Mouse (Mus musculus): ENCODE measurements around the gene Casp6. TPM values are rescaled to one million over a fixed set of nuclear protein-coding genes. Genes with fewer than 3 reads are reported as not detected.
A peak's percentile ranks its signal among the peaks of the same experiment; 100 is the strongest.

The Casp6 gene
- total and polyA plus RNA-seq, 3 experiments: 10.5 to 31.7 (median 15.3) TPM

- TF ChIP-seq MEF2A (IDR thresholded peaks at IDR 0.05; ENCODE audit: borderline replicate concordance, low read depth, low read length) (no peak), CHD1 (IDR thresholded peaks at IDR 0.05; ENCODE audit: low read depth, low read length) (no peak), MAZ (IDR thresholded peaks at IDR 0.05; ENCODE audit: low read depth, low read length) (no peak), USF2 (conservative IDR thresholded peaks at IDR 0.05; ENCODE audit: low read depth, low read length) (no peak), MXI1 (IDR thresholded peaks at IDR 0.05; ENCODE audit: low read depth, low read length) (no peak; the same call in 1 of the 2 replicates)
Observed at GRCm38 (mm10) chr3:129879131-129879757, 22.0 kb upstream of the Casp6 start (continued).

GRCm38 (mm10) chr3:129879913-129880312, 21.3 kb upstream of the Casp6 start:
- Histone ChIP-seq H3K27me3 (replicated peaks) (no peaks in the 10 kb centered on the region), H3K4me1 (ENCODE audit: control insufficient read depth in 1 of 2, insufficient read depth in 2 of 2) (peaks cover 19 to 46% of the 10 kb centered on the region in 2 experiments; a peak in 3 of 4 replicates), H3K36me3 (replicated peaks in 1 of 2; ENCODE audit: control insufficient read depth in 1 of 2, insufficient read depth in 1 of 2, low read length in 1 of 2) (peaks cover 0 to 16% of the 10 kb centered on the region in 2 experiments), H3K9me3 (replicated peaks; ENCODE audit: low read length) (no peaks in the 10 kb centered on the region), H3K4me2 (ENCODE audit: insufficient read depth, low read depth, poor library complexity, severe bottlenecking) (peak overlapping the region; percentile 79), H3K79me2 (replicated peaks; ENCODE audit: control insufficient read depth, extremely low read depth, insufficient read depth, poor library complexity, severe bottlenecking) (peaks cover 7% of the 10 kb centered on the region; the same call in 1 of the 2 replicates), H3K9ac (ENCODE audit: insufficient read depth, low read depth) (peak overlapping the region; percentile 87; the same call in 1 of the 2 replicates), H3K4me3 (replicated peaks in 1 of 3; ENCODE audit: low read depth in 2 of 3, low read length in 2 of 3, poor library complexity in 1 of 3) (peak overlapping the region in 2 of 3 experiments; percentile 58 to 80), H3K27ac (ENCODE audit: insufficient read depth, low read depth) (no peak overlapping the region)
- in situ Hi-C loops (cut with MboI; ENCODE audit: low pct_ligation_motif_present, low pct_unique_long_range_greater_than_20kb, low sequenced_read_pairs): no loop called here
- DNase-seq (ENCODE audit: extremely low read depth): no peak
- no peak for TF ChIP-seq POLR2AphosphoS2 (IDR thresholded peaks at IDR 0.05; ENCODE audit: low read depth, low read length)
- no peak for TF ChIP-seq MAFK (IDR thresholded peaks at IDR 0.05; ENCODE audit: insufficient replicate concordance, low read length)
- peak; percentile 57; the same call in 1 of the 2 replicates for TF ChIP-seq ZKSCAN1 (IDR thresholded peaks at IDR 0.05; ENCODE audit: borderline replicate concordance, low read depth, low read length)
- TF ChIP-seq E2F4 (IDR thresholded peaks at IDR 0.05; ENCODE audit: insufficient replicate concordance, low read depth, low read length): no peak
- no peak for TF ChIP-seq TBP (conservative IDR thresholded peaks at IDR 0.05; ENCODE audit: low read depth, low read length)
- no peak for TF ChIP-seq ELF1 (IDR thresholded peaks at IDR 0.05; ENCODE audit: low read depth, low read length)
- dilution Hi-C loops (cut with MboI; ENCODE audit: extremely low pct_ligation_motif_present, extremely low pct_unique_long_range_greater_than_20kb, low sequenced_read_pairs): no loop called here

- no peak overlapping the region for H3K27ac ChIP-seq (ENCODE audit: insufficient read depth, low read depth)
- peak overlapping the region in 1 of 3 experiments; percentile 22 for H3K4me3 ChIP-seq (replicated peaks in 1 of 3; ENCODE audit: low read depth in 2 of 3, low read length in 2 of 3, poor library complexity in 1 of 3)
- H3K9me3 ChIP-seq (replicated peaks; ENCODE audit: low read length): no peaks in the 10 kb centered on the region
- TF ChIP-seq TCF12 (IDR thresholded peaks at IDR 0.05; ENCODE audit: low read depth, low read length) (no peak), ZKSCAN1 (IDR thresholded peaks at IDR 0.05; ENCODE audit: borderline replicate concordance, low read depth, low read length) (no peak), ZMIZ1 (IDR thresholded peaks at IDR 0.05; ENCODE audit: low read depth, low read length) (no peak), KAT2A (IDR thresholded peaks at IDR 0.05; ENCODE audit: insufficient replicate concordance, low read length) (no peak), RCOR1 (conservative IDR thresholded peaks at IDR 0.05; ENCODE audit: low read depth, low read length) (no peak), SIN3A (IDR thresholded peaks at IDR 0.05; ENCODE audit: low read length) (no peak), RAD21 (IDR thresholded peaks at IDR 0.05; ENCODE audit: low read depth, low read length) (no peak), SMC3 (IDR thresholded peaks at IDR 0.05; ENCODE audit: low read depth, low read length) (no peak), MAFK (IDR thresholded peaks at IDR 0.05; ENCODE audit: insufficient replicate concordance, low read length) (no peak), PAX5 (IDR thresholded peaks at IDR 0.05; ENCODE audit: low read length) (no peak)
- in situ Hi-C loops (cut with MboI; ENCODE audit: low pct_ligation_motif_present, low pct_unique_long_range_greater_than_20kb, low sequenced_read_pairs): no loop called here
- no peaks in the 10 kb centered on the region for H3K27me3 ChIP-seq (replicated peaks)
- peaks cover 0 to 23% of the 10 kb centered on the region in 2 experiments for H3K36me3 ChIP-seq (replicated peaks in 1 of 2; ENCODE audit: control insufficient read depth in 1 of 2, insufficient read depth in 1 of 2, low read length in 1 of 2)
- H3K4me1 ChIP-seq (ENCODE audit: control insufficient read depth in 1 of 2, insufficient read depth in 2 of 2): peaks cover 19 to 49% of the 10 kb centered on the region in 2 experiments; a peak in 3 of 4 replicates
- H3K79me2 ChIP-seq (replicated peaks; ENCODE audit: control insufficient read depth, extremely low read depth, insufficient read depth, poor library complexity, severe bottlenecking): peaks cover 7% of the 10 kb centered on the region; the same call in 1 of the 2 replicates
- no peak for DNase-seq (ENCODE audit: extremely low read depth)
- H3K9ac ChIP-seq (ENCODE audit: insufficient read depth, low read depth): no peak overlapping the region
- no peak overlapping the region for H3K4me2 ChIP-seq (ENCODE audit: insufficient read depth, low read depth, poor library complexity, severe bottlenecking)
- dilution Hi-C loops (cut with MboI; ENCODE audit: extremely low pct_ligation_motif_present, extremely low pct_unique_long_range_greater_than_20kb, low sequenced_read_pairs): no loop called here
Observed at GRCm38 (mm10) chr3:129880925-129881593, 20.2 kb upstream of the Casp6 start.
